In the genomic region with DNA sequence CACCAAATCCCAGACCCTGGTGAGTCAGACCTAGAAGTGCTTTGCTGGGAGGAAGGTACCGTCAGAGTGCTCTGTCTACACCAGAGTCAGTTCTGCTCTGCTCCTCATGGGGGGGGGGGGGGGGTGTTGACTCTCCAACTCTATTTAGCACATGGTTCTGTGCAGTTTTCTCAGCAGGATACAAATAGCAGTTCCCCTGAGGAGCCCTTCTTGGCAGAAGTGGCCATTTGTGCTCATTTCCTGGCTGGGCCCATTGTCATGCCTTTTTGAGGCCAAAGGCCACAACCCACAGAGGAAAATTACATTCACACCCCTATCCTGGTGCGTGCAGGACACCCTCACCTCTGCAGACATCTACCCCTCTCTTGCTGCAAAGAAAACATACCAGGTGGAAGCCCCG, we compare ENCODE assay signal across 14 mouse cellular contexts.
DNase-seq lines count a peak whose midpoint lies in the region; ATAC-seq and TF ChIP-seq lines count a peak whose summit lies in the region.
"Had no signal": no experiment of that assay in that cellular context is flagged by ENCODE, and none has a peak within 500 bp of the region (broad histone marks: within the 10 kb centered on the region; RNA-seq: fewer than 3 reads in every experiment).

No protein-coding gene starts in this region.

- H3K4me1 ChIP-seq in kidney, postnatal 0 days (replicated peaks; ENCODE audit: insufficient read depth, low read length): no peaks in the 10 kb centered on the region
- no peaks in the 10 kb centered on the region for H3K4me1 ChIP-seq in hindbrain, embryonic 11.5 days (replicated peaks; ENCODE audit: control insufficient read depth, insufficient read depth, low read length)
- H3K4me1 ChIP-seq: midbrain, embryonic 12.5 days had no signal

- no peak overlapping the region for H3K9ac ChIP-seq in kidney, postnatal 0 days (ENCODE audit: low read depth, low read length)
- no peak overlapping the region for H3K9ac ChIP-seq in hindbrain, embryonic 11.5 days (ENCODE audit: low read depth, low read length)
- H3K9ac ChIP-seq: heart, embryonic 13.5 days; limb, embryonic 15.5 days; midbrain, embryonic 12.5 days had no signal

- H3K4me2 ChIP-seq in kidney, postnatal 0 days (ENCODE audit: low read length): no peak overlapping the region
- H3K4me2 ChIP-seq in hindbrain, embryonic 11.5 days (replicated peaks; ENCODE audit: low read depth, low read length): no peak overlapping the region
- H3K4me2 ChIP-seq: heart, embryonic 13.5 days; limb, embryonic 15.5 days; midbrain, embryonic 12.5 days had no signal

- H3K4me3 ChIP-seq in kidney, postnatal 0 days (replicated peaks; ENCODE audit: low read depth, low read length): no peak overlapping the region
- H3K4me3 ChIP-seq in hindbrain, embryonic 11.5 days (ENCODE audit: low read depth, low read length): no peak overlapping the region
- H3K4me3 ChIP-seq: forebrain, embryonic 10.5 days; heart, embryonic 13.5 days; limb, embryonic 15.5 days; midbrain, embryonic 12.5 days had no signal

- 37% methylated on average over 3 of the region's 3 CpGs for WGBS in kidney, postnatal 0 days
- WGBS in hindbrain, embryonic 11.5 days: 58% methylated on average over 3 of the region's 3 CpGs

- H3K27me3 ChIP-seq in kidney, postnatal 0 days (ENCODE audit: insufficient read depth, low read length): no peaks in the 10 kb centered on the region
- no peaks in the 10 kb centered on the region for H3K27me3 ChIP-seq in hindbrain, embryonic 11.5 days (ENCODE audit: control insufficient read depth, insufficient read depth, low read length)
- H3K27me3 ChIP-seq: heart, embryonic 13.5 days; limb, embryonic 15.5 days; midbrain, embryonic 12.5 days had no signal

- no peaks in the 10 kb centered on the region for H3K9me3 ChIP-seq in kidney, postnatal 0 days (replicated peaks; ENCODE audit: low read length)
- no peaks in the 10 kb centered on the region for H3K9me3 ChIP-seq in hindbrain, embryonic 11.5 days (ENCODE audit: control insufficient read depth, low read length)
- H3K9me3 ChIP-seq: forebrain, embryonic 10.5 days; heart, embryonic 13.5 days; limb, embryonic 15.5 days; midbrain, embryonic 12.5 days had no signal

- no peak for ATAC-seq in kidney, postnatal 0 days (replicated peaks; ENCODE audit: low FRiP score, low read depth)
- no peak for ATAC-seq in hindbrain, embryonic 11.5 days (ENCODE audit: low FRiP score)

- no peak overlapping the region for H3K27ac ChIP-seq in kidney, postnatal 0 days
- no peak overlapping the region for H3K27ac ChIP-seq in hindbrain, embryonic 11.5 days (ENCODE audit: low read depth, low read length)
- H3K27ac ChIP-seq: forebrain, embryonic 10.5 days; heart, embryonic 13.5 days; limb, embryonic 15.5 days; midbrain, embryonic 12.5 days had no signal

- TF ChIP-seq CTCF in kidney, postnatal 0 days (IDR thresholded peaks at IDR 0.05; ENCODE audit: low read depth): no peak

- no peaks in the 10 kb centered on the region for H3K36me3 ChIP-seq in kidney, postnatal 0 days (ENCODE audit: insufficient read depth, low read length)
- H3K36me3 ChIP-seq in hindbrain, embryonic 11.5 days (ENCODE audit: control insufficient read depth, insufficient read depth, low read length): no peaks in the 10 kb centered on the region
- H3K36me3 ChIP-seq: forebrain, embryonic 10.5 days; heart, embryonic 13.5 days; limb, embryonic 15.5 days; midbrain, embryonic 12.5 days had no signal

- DNase-seq in adrenal gland, postnatal 14 days: peak; percentile 48
- no peak for DNase-seq in adrenal gland, adult 8-10 months
- DNase-seq in 416B (ENCODE audit: low read depth): peak; percentile 32
- peak; percentile 83 for DNase-seq in heart, adult 8-10 months (ENCODE audit: low spot score)
- DNase-seq in kidney, postnatal 0 days (ENCODE audit: low spot score): peak; percentile 29
- DNase-seq in hindbrain, embryonic 11.5 days (ENCODE audit: low spot score): no peak
- DNase-seq in cerebellum, adult 8-10 months: no peak
- DNase-seq in left cerebral cortex, adult 9 months (ENCODE audit: low spot score in 2 of 2): no peak
- DNase-seq: layer of hippocampus, adult 9-11 months; spleen, adult 18-20 months had no signal

Comparison
In these comparisons a context has a peak if more than half of its experiments do, and no peak if none do; other contexts are left out.
1. DNase-seq: peak in adrenal gland, postnatal 14 days (single experiment), 416B (single experiment), heart, adult 8-10 months (single experiment) and kidney, postnatal 0 days (single experiment); none in adrenal gland, adult 8-10 months (single experiment), hindbrain, embryonic 11.5 days (single experiment), cerebellum, adult 8-10 months (single experiment) and left cerebral cortex, adult 9 months (0 of 2).